Mouse (Mus musculus) megakaryocyte, embryonic 14.5 days (primary cell): ENCODE data around the gene Skint6.

Experiments used
- FLI1 ChIP-seq: IDR thresholded peaks from 2 replicates; pipeline ENCODE4 v1.6.1; 2012; ENCODE audit warnings: low read length, inconsistent platforms, mixed read lengths
- GATA1 ChIP-seq: IDR thresholded peaks from 3 replicates; pipeline ENCODE4 v1.6.1; 2012; ENCODE audit warnings: mixed read lengths, low read length, inconsistent platforms, borderline replicate concordance

- TF ChIP-seq GATA1 (no peak), FLI1 (no peak)
Measured at GRCm38 (mm10) chr4:113301773-113302473, 15.2 kb upstream of the Skint6 start.
